Mouse (Mus musculus) liver, postnatal 0 days (tissue): ENCODE data around the gene Pcf11. TPM values are rescaled to one million over a fixed set of nuclear protein-coding genes. Genes with fewer than 3 reads are reported as not detected.

Experiments
- ATAC-seq: fragments of 200-750 bp; cut with Nextera tagmentation; 2 replicates; pipeline ENCODE4 v1.8.0; 2017; ENCODE audit warnings: mild to moderate bottlenecking, moderate library complexity
- DNase-seq: peaks from one replicate; pipeline ENCODE4 v3.0.0-alpha.2; 2016
- H3K27ac ChIP-seq: fragments of 300-500 bp; sonication (generic); 2 replicates; pipeline ENCODE4 v1.5.1; 2014; ENCODE audit warnings: antibody characterized with exemption, moderate library complexity, mild to moderate bottlenecking, low read depth
- H3K27me3 ChIP-seq: fragments of 300-500 bp; sonication (generic); 2 replicates; pipeline ENCODE4 v1.6.1; 2014; ENCODE audit warnings: low read length, control low read depth, mixed read lengths; ENCODE audit not compliant: insufficient read depth
- H3K36me3 ChIP-seq: fragments of 300-500 bp; sonication (generic); replicated peaks from 2 replicates; pipeline ENCODE4 v1.6.1; 2014; ENCODE audit warnings: mild to moderate bottlenecking, control low read depth, low read length, moderate library complexity, mixed read lengths; ENCODE audit not compliant: insufficient read depth
- H3K4me1 ChIP-seq: fragments of 300-500 bp; sonication (generic); 2 replicates; pipeline ENCODE4 v1.6.1; 2014; ENCODE audit warnings: antibody characterized with exemption, mild to moderate bottlenecking, control low read depth; ENCODE audit not compliant: insufficient read depth
- H3K4me2 ChIP-seq: fragments of 300-500 bp; sonication (generic); 2 replicates; pipeline ENCODE4 v1.6.1; 2014; ENCODE audit warnings: low read depth, mild to moderate bottlenecking, low read length, moderate library complexity, mixed read lengths
- H3K4me3 ChIP-seq: fragments of 300-500 bp; sonication (generic); 2 replicates; pipeline ENCODE4 v1.5.1; 2014; ENCODE audit warnings: low read depth, low read length
- H3K9ac ChIP-seq: fragments of 300-500 bp; sonication (generic); replicated peaks from 2 replicates; pipeline ENCODE4 v1.6.1; 2014; ENCODE audit warnings: mild to moderate bottlenecking, moderate library complexity
- H3K9me3 ChIP-seq: fragments of 300-500 bp; sonication (generic); 2 replicates; pipeline ENCODE4 v1.6.1; 2016; ENCODE audit warnings: mild to moderate bottlenecking, control low read depth, low read length, mixed read lengths
- CTCF ChIP-seq: sonication (generic); IDR thresholded peaks from 2 replicates; pipeline ENCODE4 v1.5.1; 2016; ENCODE audit warnings: antibody characterized with exemption, low read depth
- EP300 ChIP-seq: IDR thresholded peaks from 2 replicates; pipeline ENCODE4 v1.6.1; 2016; ENCODE audit warnings: antibody characterized with exemption, low read depth, mild to moderate bottlenecking
- WGBS: fragments of 180-500 bp; shearing (Covaris S2); extraction: QIAGEN DNeasy Blood & Tissue Kit; methylation state at CpG from one replicate; pipeline ENCODE4 v1.1.7; 2014; ENCODE audit not compliant: insufficient replicate concordance; 5-methylcytosine and 5-hydroxymethylcytosine counted together
- polyA plus RNA-seq: library from polyadenylated mRNA; unstranded; fragments of >200 nt; fragmentation: Nextera tagmentation; extraction: Ambion mirVana; gene quantifications from 2 replicates; pipeline ENCODE4 v1.2.1, GENCODE M21; 2015

Gene Pcf11
- polyA plus RNA-seq, result 7.0 and 8.0 TPM in 2 replicates

DNA sequence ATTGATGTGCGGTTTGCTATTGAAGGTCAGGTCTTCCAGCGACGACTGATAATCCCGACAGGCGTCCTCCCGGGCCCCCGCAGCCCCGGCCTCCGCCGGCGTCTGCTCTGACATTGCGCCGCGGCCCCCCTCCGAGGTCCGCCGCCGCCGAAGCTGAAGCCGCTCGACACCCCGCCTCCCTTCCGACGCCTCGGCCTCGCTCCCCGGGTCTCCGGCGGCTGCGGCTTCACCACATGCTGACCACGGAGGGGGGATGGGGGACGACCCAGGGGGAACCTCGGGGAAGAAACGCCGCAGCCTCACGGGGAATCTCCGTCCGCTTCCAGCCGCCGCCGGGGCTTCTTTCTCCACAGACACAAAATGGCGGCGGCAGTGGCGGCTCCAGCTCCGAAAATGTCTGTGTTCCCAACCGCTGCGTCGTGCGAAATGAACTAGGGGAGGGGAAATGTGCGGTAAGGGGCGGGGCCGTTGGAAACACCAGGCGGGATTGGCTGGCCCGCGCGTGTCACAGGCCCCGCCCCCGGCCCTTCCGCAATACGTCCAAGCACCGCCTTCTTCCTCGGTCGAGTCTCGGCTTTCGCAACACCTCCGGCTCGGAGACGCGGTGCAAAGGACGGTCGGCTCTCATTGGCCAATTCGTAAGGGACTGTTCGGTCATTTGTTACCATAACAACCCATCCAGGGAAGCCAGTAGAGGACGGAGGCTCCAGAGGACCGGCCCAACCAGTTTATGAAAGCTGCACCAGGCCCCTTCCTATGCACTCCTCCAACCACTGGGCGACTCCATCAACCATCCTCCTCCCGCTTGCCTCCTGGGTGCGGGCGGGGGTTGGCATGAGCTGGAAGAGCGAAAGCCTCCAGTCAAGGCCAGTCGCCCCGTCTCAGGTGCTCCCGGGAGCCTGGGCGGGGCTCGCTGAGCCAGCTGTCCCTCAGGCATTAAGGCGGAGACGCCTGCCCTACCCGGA, at the start of gene Pcf11:
Pcf11 (minus strand) TSS at position 428 of the 965 bp plus-strand sequence.
- DNase-seq (peak; percentile 99), ATAC-seq (peak; percentile 93)
- H3K27me3 ChIP-seq, result no peaks in the 10 kb centered on the region
- 1% methylated on average over 86 of the region's 88 CpGs for WGBS
- H3K36me3 ChIP-seq, result peaks cover 10% of the 10 kb centered on the region
- no peaks in the 10 kb centered on the region for H3K9me3 ChIP-seq
- H3K4me1 ChIP-seq, result peaks cover 17% of the 10 kb centered on the region
- H3K4me2 ChIP-seq, result peak within 1 kb of the TSS; percentile 89
- peak within 1 kb of the TSS; percentile 98 for H3K4me3 ChIP-seq
- H3K27ac ChIP-seq, result peak within 1 kb of the TSS; percentile 99
- TF ChIP-seq CTCF, result peak; percentile 28
- TF ChIP-seq EP300, result peak; percentile 67
- H3K9ac ChIP-seq, result peak within 1 kb of the TSS; percentile 99

DNA sequence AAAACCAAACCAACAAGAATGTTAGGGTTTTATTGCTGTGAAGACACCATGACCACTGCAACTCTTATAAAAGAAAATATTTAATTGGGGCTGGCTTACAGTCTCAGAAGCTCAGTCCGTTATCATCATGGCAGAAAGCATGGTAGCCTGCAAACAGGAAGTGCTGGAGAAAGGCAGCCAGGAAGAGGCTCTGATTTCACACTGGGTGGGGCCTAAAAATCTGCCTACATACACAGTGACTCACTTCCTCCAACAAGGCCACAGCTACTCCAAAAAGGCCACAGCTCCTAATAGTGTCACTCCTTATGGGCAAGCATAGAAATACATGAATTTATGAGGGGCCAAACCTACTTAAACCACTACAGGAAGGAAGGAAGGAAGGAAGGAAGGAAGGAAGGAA, 45.3 kb upstream of the Pcf11 start:
- WGBS, result 66% methylated on average over 1 of the region's 1 CpGs
- H3K9me3 ChIP-seq, result no peaks in the 10 kb centered on the region
- H3K27me3 ChIP-seq, result no peaks in the 10 kb centered on the region
- H3K36me3 ChIP-seq, result no peaks in the 10 kb centered on the region
- H3K4me3 ChIP-seq, result no peak overlapping the region
- H3K4me2 ChIP-seq, result no peak overlapping the region
- ATAC-seq (no peak), DNase-seq (no peak)
- no peak overlapping the region for H3K27ac ChIP-seq
- no peak for TF ChIP-seq EP300
- no peak for TF ChIP-seq CTCF
- no peak overlapping the region for H3K9ac ChIP-seq
- H3K4me1 ChIP-seq, result no peaks in the 10 kb centered on the region

GRCm38 (mm10) chr7:92711593-92711992, 41.9 kb upstream of the Pcf11 start:
- Histone ChIP-seq H3K9me3 (no peaks in the 10 kb centered on the region), H3K27me3 (no peaks in the 10 kb centered on the region), H3K9ac (no peak overlapping the region), H3K4me3 (no peak overlapping the region), H3K27ac (no peak overlapping the region), H3K4me1 (no peaks in the 10 kb centered on the region), H3K36me3 (no peaks in the 10 kb centered on the region), H3K4me2 (no peak overlapping the region)
- whole genome bisulfite sequencing, result 35% methylated on average over 3 of the region's 3 CpGs
- TF ChIP-seq EP300 (no peak), CTCF (no peak)
- no peak for DNase-seq
- ATAC-seq, result no peak

GRCm38 (mm10) chr7:92709573-92709972, 39.8 kb upstream of the Pcf11 start:
- TF ChIP-seq EP300 (no peak), CTCF (no peak)
- Histone ChIP-seq H3K27me3 (no peaks in the 10 kb centered on the region), H3K4me1 (no peaks in the 10 kb centered on the region), H3K4me3 (no peak overlapping the region), H3K36me3 (no peaks in the 10 kb centered on the region), H3K27ac (no peak overlapping the region), H3K9ac (no peak overlapping the region), H3K9me3 (no peaks in the 10 kb centered on the region), H3K4me2 (no peak overlapping the region)
- no peak for ATAC-seq
- no peak for DNase-seq
- 57% methylated on average over 2 of the region's 2 CpGs for WGBS

- ATAC-seq (no peak), DNase-seq (no peak)
- H3K27me3 ChIP-seq, result no peaks in the 10 kb centered on the region
- no peak overlapping the region for H3K4me3 ChIP-seq
- TF ChIP-seq CTCF, result no peak
- TF ChIP-seq EP300, result no peak
- WGBS, result 76% methylated on average over 12 of the region's 12 CpGs
- H3K27ac ChIP-seq, result no peak overlapping the region
- H3K4me1 ChIP-seq, result no peaks in the 10 kb centered on the region
- no peaks in the 10 kb centered on the region for H3K36me3 ChIP-seq
- no peak overlapping the region for H3K9ac ChIP-seq
- H3K9me3 ChIP-seq, result no peaks in the 10 kb centered on the region
- no peak overlapping the region for H3K4me2 ChIP-seq
Observed at GRCm38 (mm10) chr7:92706711-92707110, 37.0 kb upstream of the Pcf11 start.

DNA sequence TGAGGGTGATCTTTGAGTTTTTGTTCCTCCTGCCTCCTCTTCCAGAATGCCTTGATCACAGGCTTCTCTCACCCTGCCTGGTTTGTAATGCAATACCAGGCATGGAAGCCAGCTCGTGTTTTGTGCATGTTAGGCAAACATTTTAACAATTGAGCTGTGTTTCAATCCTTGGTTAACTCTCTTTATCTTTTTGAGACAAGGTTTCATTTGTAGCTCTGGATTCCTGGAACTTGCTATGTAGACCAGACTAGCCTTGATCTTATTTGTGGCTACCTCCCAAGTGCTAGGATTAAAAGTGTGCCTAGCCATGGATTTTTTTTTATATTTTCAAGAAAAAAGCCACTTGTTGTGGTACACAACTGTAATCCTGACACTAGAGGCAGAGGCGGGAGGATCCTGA, 35.8 kb upstream of the Pcf11 start:
- H3K36me3 ChIP-seq, result no peaks in the 10 kb centered on the region
- no peaks in the 10 kb centered on the region for H3K9me3 ChIP-seq
- TF ChIP-seq EP300 (no peak), CTCF (no peak)
- ATAC-seq (no peak), DNase-seq (no peak)
- no peaks in the 10 kb centered on the region for H3K4me1 ChIP-seq
- no peaks in the 10 kb centered on the region for H3K27me3 ChIP-seq
- no peak overlapping the region for H3K4me2 ChIP-seq
- no peak overlapping the region for H3K9ac ChIP-seq
- no peak overlapping the region for H3K4me3 ChIP-seq
- H3K27ac ChIP-seq, result no peak overlapping the region
- WGBS, result 57% methylated on average over 2 of the region's 2 CpGs
